Mouse (Mus musculus): ENCODE measurements at regions not wholly inside any gene's neighbourhood (a gene's known extent, or its start where the extent isn't known, plus 50 kb on each side); places are given as distances from the start of the nearest gene placed in this dataset.

DNA sequence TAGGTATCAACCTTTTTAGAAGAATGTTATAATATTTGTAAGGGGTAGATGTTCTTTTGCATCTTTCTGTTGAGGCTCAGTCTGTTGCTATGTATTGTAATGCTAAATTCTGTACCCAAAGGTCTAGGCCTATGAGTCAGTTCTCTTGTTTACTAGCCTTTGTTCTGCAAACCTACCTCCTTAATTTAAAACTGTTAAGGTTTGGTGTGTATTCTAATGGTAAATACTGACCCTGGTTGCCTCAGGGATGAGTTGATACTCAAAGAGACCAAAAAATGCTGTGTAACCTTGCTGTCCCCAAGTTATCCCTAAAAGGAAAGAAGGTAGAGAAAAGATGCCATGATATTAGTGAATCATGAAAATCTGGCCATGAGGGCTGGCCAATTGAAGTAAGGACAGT is 433.4 kb upstream of the Man1a start:
- peaks cover 8% of the 10 kb centered on the region for H3K4me1 ChIP-seq (replicated peaks; ENCODE audit: low read depth, low read length)
- TF ChIP-seq POU5F1 (IDR thresholded peaks at IDR 0.05; ENCODE audit: borderline replicate concordance, low read length) (peak; percentile 12; the same call in 1 of the 2 replicates), CTCF (conservative IDR thresholded peaks at IDR 0.05; ENCODE audit: low read length) (no peak)
- no peak overlapping the region for H3K4me3 ChIP-seq (replicated peaks; ENCODE audit: low read length)
- no peaks in the 10 kb centered on the region for H3K27me3 ChIP-seq (ENCODE audit: insufficient read depth, low read length)
- H3K36me3 ChIP-seq (ENCODE audit: insufficient read depth, low read length): no peaks in the 10 kb centered on the region
- peaks cover 5% of the 10 kb centered on the region; the same call in 1 of the 2 replicates for H3K9me3 ChIP-seq (ENCODE audit: low read length)

Measured in E14TG2a.4 (cell line).